Mouse (Mus musculus) granulocyte monocyte progenitor cell, adult 5-6 weeks (primary cell): ENCODE data around the gene Trim46. TPM values are rescaled to one million over a fixed set of nuclear protein-coding genes. Genes with fewer than 3 reads are reported as not detected.

ENCODE experiments used
- ATAC-seq: replicated peaks from 2 replicates; pipeline ENCODE4 v1.8.0; 2016; ENCODE audit warnings: mild to moderate bottlenecking, moderate TSS enrichment, inconsistent platforms; ENCODE audit not compliant: poor library complexity, severe bottlenecking
- total RNA-seq, 2 experiments: library from RNA; stranded (forward) in 1 of 2; stranded (reverse) in 1 of 2; fragments of 200-712, 200-1000 nt in 1 of 2; fragments of >200 nt in 1 of 2; fragmentation: Nextera tagmentation in 1 of 2; gene quantifications; 2 replicates each; pipeline ENCODE4 v1.2.3; 2014 to 2017

The Trim46 gene
- total RNA-seq (2014; fragmentation: Nextera tagmentation) = 3.7 and 6.0 TPM in 2 replicates
- total RNA-seq (2017) = 0.52 and 2.8 TPM in 2 replicates

- ATAC-seq = peak; percentile 65
Observed at GRCm38 (mm10) chr3:89246261-89247100, at the start of gene Trim46. Trim46 (minus strand) TSS chr3:89246309.

DNA sequence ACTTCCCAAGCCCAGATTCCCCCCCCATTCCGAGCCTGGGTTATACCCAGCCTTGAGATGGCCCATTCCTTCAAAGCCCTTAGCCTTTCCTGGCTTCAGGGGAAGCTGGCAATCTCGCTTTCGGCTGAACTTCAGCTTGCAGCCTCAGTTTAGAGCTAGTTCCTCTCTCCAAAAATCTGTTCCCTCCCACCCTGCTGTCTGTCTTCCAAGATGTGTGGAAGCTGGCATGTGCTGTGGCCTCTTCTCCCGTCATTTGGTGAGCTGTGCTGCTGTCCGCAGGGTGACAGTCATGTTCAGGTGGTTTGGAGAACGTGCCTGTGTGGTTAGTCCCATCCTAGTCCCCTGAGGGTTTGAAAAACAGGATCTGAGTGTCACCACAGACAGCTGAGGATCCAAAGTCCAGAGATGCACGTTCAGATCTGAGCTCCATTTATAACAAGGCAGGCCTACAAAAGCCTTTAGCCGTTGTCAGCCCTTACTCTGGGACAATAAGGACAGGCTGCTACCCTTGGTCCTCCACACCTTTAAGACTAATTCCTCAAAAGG lies 49.6 kb upstream of the Trim46 start:
- ATAC-seq = no peak

- ATAC-seq = no peak
Observed at GRCm38 (mm10) chr3:89294195-89294594, 48.1 kb upstream of the Trim46 start.

DNA sequence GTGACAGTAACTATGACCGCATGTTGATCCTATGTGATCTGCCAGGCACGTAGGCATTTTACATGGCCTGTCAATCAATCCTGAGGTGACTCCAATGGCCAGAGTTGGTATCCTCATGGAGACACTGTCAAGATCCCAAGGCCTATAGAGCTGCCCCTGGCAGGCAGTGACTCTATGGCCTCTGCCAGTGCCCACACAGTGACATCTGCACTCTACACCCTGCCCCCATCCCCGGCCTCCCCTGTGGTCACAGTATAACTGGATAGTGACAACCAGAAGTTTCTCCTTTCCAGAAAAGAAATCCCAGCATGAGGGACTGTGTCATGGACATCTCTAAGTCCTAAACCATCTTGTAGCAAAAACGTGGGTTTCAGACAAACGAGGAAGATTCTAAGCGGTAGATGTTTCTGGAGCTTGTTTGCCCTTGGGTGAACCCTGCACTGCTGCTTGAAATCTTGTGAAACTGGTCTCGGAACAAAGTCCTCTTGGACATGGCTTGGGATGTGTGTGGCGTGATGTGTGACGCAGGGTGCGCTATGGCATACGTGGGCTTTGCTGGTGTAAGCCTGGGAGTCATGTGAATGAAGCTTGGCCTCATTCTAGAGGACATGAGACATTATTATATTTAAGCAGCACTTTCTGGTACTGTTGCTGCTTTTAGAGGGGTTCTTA lies 47.3 kb upstream of the Trim46 start:
- no peak for ATAC-seq

DNA sequence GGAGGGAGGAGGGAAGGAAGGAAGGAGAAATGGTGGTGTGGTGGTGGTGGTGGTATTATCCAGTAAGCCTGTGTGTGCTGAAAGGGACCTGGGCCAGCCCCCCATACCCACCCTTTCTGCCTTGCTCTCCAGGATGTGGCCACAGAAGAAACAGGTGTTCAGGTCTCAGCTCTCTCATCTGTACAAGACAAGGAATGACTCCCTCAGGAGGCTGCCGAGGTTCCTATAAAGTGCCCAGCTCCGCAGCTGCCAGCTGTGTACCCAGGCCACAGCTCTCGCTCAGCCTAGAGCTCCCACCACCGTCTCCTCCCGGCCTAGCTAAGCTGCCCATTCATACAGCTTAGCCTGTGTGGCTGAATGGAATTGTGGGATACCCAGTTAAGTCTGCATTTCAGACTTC lies 46.2 kb upstream of the Trim46 start:
- no peak for ATAC-seq

DNA sequence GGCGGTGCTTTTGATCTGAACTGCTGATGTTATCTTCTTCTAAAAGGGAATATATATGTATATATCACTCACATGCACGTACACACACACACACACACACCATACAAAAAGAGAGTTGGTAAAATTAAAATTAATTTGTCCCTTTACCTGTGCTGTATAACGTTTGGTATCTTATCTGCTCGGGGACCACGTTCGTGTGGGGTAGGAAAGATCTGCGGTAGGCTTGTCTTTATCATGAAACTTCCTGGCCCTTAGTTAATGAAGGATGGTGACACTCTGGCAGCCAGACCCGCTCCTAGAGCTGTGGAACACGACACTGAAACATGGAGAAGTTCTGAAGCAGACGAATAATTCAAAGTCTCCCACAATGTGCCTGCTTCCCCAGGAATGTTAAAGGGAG lies 45.8 kb upstream of the Trim46 start:
- ATAC-seq = no peak

DNA sequence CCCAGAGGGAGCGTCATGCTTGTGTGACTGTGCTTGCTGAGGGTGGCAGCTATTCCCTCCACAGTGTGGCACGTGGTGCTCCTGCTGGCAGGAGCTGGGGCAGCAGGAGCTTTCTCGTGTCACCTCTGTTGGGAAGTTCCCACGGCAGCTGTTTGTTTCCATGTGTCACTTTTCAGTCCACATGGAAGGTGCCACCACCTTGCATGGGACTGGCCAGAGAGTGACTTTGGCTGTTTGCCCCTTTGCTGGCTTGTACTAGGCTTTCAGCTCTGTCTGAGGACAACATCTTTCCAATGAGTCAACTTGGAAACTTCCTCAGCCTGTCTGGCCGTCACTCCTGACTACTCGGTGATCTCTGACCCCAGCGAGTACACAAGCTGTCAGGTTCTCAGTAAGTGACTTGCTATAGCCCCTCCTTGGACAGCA lies 42.4 kb upstream of the Trim46 start:
- ATAC-seq = no peak

GRCm38 (mm10) chr3:89287286-89287685 lies 41.2 kb upstream of the Trim46 start:
- no peak for ATAC-seq

- ATAC-seq = peak; percentile 15; the same call in 1 of the 2 replicates
Observed at GRCm38 (mm10) chr3:89285526-89285925, 39.4 kb upstream of the Trim46 start.

DNA sequence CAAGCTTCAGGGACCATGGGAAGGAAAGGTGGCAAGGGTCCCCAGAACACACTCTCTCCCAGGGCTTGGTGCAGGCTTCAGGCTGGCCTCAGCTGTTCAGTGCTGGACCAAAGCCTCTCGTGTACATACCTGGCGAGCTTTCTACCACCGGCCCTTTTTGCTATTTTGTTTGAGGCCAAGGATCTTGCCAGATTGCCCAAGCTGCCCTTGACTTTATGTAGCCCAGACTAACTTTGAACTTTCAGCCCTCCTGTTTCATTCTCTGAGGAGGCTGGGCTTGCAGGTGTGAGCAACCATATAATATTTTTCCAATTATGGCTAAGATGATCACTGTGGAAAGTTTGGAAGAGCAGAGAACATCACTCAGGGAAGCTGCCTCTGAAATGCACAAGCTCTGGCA lies 38.2 kb upstream of the Trim46 start:
- no peak for ATAC-seq

DNA sequence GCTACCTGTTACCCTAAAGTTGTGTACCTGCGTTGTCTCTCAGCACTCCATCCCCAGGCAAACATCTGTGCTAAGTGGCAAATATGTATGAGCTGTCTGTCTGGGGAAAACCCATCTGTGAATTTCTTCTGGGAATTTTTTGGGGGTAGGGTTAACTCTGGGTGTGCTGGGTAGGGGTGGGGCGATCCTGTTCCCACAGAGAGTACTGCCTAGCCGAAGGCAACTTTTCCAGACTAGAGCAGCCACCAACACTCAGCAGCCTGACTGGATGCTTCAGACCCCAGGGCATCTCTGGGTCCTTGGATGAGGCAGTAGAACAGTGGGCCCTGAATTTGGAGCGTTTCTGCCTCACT lies 36.2 kb upstream of the Trim46 start:
- ATAC-seq = no peak

DNA sequence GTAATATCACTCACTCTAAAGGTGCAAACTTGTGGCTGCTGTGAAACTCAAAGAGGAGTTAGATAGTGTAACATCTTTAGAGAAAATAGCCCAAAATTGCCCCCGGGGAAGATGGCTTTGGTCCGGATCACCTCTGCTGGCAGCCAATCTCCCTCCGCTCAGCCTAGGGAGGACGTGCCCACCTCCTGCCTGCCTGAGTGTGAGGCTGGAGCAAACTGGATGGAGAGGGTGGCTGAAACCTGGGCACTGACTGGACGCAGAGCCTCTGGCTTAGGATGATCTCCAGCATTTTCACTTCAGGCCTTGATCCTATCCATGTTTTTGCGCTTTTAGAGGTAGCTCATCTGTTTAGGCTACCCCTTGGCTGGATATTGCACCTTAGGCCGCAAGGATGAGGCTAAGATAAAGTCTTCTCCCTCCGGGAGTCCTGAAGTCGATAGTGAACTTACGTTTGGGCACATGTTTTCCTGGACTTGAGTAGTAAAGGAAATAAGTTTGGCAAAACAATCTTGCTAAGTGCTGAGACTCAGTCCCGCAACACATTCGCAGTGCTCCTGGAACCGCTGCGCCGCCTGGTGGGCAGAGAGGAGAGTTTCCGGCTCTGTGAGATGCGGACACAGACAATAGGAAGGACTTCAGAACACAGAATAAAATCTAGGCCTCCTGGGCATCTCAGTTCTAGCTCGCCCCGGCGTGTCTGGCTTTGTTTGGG lies 35.6 kb upstream of the Trim46 start:
- peak; percentile 59 for ATAC-seq

GRCm38 (mm10) chr3:89280606-89281511 lies 34.8 kb upstream of the Trim46 start, which contains the start of gene Efna1:
Efna1 (minus strand) TSS chr3:89281142.
- ATAC-seq = peak; percentile 21; the same call in 1 of the 2 replicates

DNA sequence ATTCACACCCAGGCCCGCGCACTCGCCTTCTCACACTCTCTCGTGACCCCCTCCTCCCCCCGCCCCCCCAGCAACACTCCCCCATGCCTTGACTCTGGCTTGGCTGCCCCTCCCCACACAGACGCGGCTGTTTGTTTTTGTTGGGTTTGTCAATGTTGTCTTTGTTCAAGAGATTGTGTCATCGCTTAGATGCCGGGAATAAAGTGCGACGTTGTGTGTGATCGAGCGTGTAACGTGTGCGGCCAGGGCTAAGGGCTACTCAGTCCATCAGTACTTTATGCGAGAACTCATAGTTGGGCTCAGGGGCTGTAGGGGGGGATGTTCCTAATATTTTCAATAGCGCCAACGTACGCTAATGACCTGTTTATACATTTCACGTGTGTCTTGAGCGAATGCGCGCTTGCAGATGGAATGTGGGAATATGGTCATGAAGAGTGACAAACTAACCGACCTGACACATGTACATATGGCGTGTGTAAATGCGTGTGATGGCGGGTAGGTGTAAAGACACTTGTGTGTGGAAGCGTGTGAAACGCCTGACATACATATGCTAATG lies 34.0 kb upstream of the Trim46 start:
- no peak for ATAC-seq

DNA sequence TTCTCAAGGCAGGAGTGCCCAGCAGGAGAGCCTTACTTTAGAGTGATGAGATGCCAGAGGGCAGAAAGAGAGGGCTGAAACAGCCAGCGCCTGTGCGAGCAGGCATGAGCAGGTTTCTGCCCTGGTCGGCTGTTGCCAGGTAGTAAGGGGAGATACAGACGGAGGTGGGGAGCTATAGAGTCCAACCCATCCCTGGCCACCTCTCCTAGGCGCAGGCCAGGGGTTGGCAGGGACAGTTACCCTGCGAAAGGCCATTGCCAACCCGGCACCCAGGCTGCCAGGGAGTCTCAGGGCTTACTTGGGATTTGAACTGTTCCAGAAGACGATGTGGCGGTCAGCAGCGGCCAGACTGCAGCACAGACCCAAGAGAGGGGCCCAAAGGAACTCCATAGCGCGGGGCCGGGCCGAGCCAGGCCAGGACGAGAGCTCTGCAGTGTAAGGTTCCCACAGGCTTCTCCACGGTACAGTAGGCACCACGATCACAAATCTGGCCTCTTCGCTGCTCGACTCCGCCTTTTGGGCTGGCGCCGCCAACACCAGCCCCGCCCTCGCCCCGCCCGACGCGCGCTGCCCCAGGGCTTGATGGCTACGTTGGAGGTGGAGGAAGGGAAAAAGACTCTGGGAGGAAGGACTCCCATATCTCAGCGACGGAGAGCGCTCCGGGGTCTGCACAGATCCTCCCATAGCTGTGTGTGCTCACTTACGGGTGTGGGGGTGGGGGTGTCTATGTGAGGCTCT lies 33.2 kb upstream of the Trim46 start:
- ATAC-seq = peak; percentile 57

- ATAC-seq = no peak
Observed at GRCm38 (mm10) chr3:89278643-89279042, 32.5 kb upstream of the Trim46 start.

GRCm38 (mm10) chr3:89278107-89278506 lies 32.0 kb upstream of the Trim46 start:
- ATAC-seq = no peak

- ATAC-seq = no peak
Observed at GRCm38 (mm10) chr3:89277281-89278021, 31.3 kb upstream of the Trim46 start.
